Mouse (Mus musculus) hindbrain, embryonic 12.5 days (tissue): Measurements from ENCODE around the gene Fzr1. TPM values are rescaled to one million over a fixed set of nuclear protein-coding genes. Genes with fewer than 3 reads are reported as not detected.
A peak's percentile ranks its signal among the peaks of the same experiment; 100 is the strongest.

ENCODE experiments used
- ATAC-seq: fragments of 200-750 bp; cut with Nextera tagmentation; 2 replicates; pipeline ENCODE4 v1.8.0; 2017; ENCODE audit warnings: moderate TSS enrichment; ENCODE audit not compliant: low FRiP score
- H3K27ac ChIP-seq: fragments of 300-500 bp; sonication (generic); 2 replicates; pipeline ENCODE4 v1.5.1; 2016; ENCODE audit warnings: mild to moderate bottlenecking
- H3K27me3 ChIP-seq: fragments of 300-500 bp; sonication (generic); 2 replicates; pipeline ENCODE4 v1.6.1; 2016; ENCODE audit warnings: mild to moderate bottlenecking
- H3K36me3 ChIP-seq: fragments of 300-500 bp; sonication (generic); 2 replicates; pipeline ENCODE4 v1.6.1; 2016; ENCODE audit warnings: mild to moderate bottlenecking
- H3K4me1 ChIP-seq: fragments of 300-500 bp; sonication (generic); 2 replicates; pipeline ENCODE4 v1.6.1; 2016
- H3K4me2 ChIP-seq: fragments of 300-500 bp; sonication (generic); replicated peaks from 2 replicates; pipeline ENCODE4 v1.6.1; 2016; ENCODE audit warnings: mild to moderate bottlenecking
- H3K4me3 ChIP-seq: fragments of 300-500 bp; sonication (generic); 2 replicates; pipeline ENCODE4 v1.5.1; 2016; ENCODE audit warnings: mild to moderate bottlenecking
- H3K9ac ChIP-seq: fragments of 300-500 bp; sonication (generic); 2 replicates; pipeline ENCODE4 v1.6.1; 2016; ENCODE audit warnings: mild to moderate bottlenecking, moderate library complexity
- H3K9me3 ChIP-seq: fragments of 300-500 bp; sonication (generic); replicated peaks from 2 replicates; pipeline ENCODE4 v1.6.1; 2016; ENCODE audit warnings: mild to moderate bottlenecking
- WGBS: fragments of 180-500 bp; shearing (Covaris S2); methylation state at CpG from one replicate; pipeline ENCODE4 v1.1.7; 2016; 5-methylcytosine and 5-hydroxymethylcytosine counted together
- polyA plus RNA-seq: library from polyadenylated mRNA; unstranded; fragments of >200 nt; fragmentation: Nextera tagmentation; extraction: Ambion mirVana; gene quantifications from 2 replicates; pipeline ENCODE4 v1.2.1, GENCODE M21; 2016

Fzr1 gene
- polyA plus RNA-seq, 1 experiment from 2014 or later: 134 TPM

DNA sequence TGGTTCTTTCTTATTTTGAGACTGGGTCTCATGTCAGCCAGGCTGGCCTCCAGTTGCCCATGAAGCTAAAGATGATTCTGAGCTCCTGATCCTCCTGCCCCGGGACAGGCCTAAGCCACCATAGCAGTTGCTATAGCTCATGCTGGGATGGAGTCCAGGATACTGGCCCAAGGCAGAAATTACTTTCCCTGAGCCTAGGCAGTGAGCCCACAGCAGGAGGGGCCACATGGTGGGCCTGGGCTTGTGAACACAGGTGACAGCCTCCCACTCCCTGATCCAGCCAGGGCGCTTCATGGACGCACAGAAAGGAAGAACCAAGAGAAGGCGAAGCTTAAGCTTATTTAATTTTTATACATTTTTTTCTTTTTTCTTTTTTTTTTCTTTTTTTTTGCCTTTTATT, 17.5 kb upstream of the Fzr1 start:
- WGBS: 81% methylated on average over 4 of the region's 4 CpGs
- H3K4me1 ChIP-seq: peaks cover 53% of the 10 kb centered on the region

DNA sequence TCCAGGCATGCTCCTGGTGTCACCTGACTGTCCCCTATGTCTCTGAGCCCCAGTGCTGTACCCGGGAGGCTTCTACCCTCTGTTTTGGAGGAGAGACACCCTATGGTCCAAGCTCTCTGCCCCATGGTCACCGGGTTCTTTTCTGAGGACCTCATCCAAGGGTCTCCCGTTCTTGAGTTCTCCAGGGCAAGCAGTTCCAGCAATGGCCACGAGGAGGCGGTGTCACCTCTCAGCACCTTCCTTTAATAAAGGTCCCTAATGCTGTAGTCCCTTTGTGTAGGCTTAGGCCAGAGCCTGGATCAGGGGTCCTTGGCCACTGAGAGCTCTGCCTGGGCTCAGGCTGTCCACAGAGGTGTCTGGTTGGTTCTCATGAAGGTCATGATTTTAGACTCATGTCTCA, 16.8 kb upstream of the Fzr1 start:
- Histone ChIP-seq H3K36me3 (peaks cover 15% of the 10 kb centered on the region; the same call in 1 of the 2 replicates), H3K27ac (no peak overlapping the region), H3K9ac (0 out of 2 replicates have a peak overlapping the region, but pooled peaks have one; percentile 5), H3K4me3 (no peak overlapping the region), H3K9me3 (no peaks in the 10 kb centered on the region), H3K4me2 (no peak overlapping the region), H3K27me3 (peaks cover 8% of the 10 kb centered on the region; the same call in 1 of the 2 replicates), H3K4me1 (peaks cover 46% of the 10 kb centered on the region)
- 15% methylated on average over 5 of the region's 5 CpGs for WGBS
- ATAC-seq: no peak

More for the DNA sequence above, 17.5 kb upstream of the Fzr1 start:
- no peaks in the 10 kb centered on the region for H3K9me3 ChIP-seq
- no peak overlapping the region for H3K4me2 ChIP-seq
- no peak for ATAC-seq
- H3K27me3 ChIP-seq: peaks cover 8% of the 10 kb centered on the region; the same call in 1 of the 2 replicates
- no peak overlapping the region for H3K27ac ChIP-seq
- no peak overlapping the region for H3K4me3 ChIP-seq
- peaks cover 20% of the 10 kb centered on the region; the same call in 1 of the 2 replicates for H3K36me3 ChIP-seq
- H3K9ac ChIP-seq: no peak overlapping the region

GRCm38 (mm10) chr10:81393456-81394063, 15.2 kb upstream of the Fzr1 start:
- 9% methylated on average over 19 of the region's 19 CpGs for WGBS
- Histone ChIP-seq H3K36me3 (peaks cover 7% of the 10 kb centered on the region; the same call in 1 of the 2 replicates), H3K4me1 (peaks cover 36% of the 10 kb centered on the region), H3K9ac (peak overlapping the region; percentile 51), H3K27me3 (0 out of 2 replicates have a peak, but pooled peaks cover 5% of the 10 kb centered on the region), H3K9me3 (no peaks in the 10 kb centered on the region), H3K4me2 (peak overlapping the region; percentile 46), H3K27ac (peak overlapping the region; percentile 40; the same call in 1 of the 2 replicates), H3K4me3 (peak overlapping the region; percentile 7; the same call in 1 of the 2 replicates)
- no peak for ATAC-seq

DNA sequence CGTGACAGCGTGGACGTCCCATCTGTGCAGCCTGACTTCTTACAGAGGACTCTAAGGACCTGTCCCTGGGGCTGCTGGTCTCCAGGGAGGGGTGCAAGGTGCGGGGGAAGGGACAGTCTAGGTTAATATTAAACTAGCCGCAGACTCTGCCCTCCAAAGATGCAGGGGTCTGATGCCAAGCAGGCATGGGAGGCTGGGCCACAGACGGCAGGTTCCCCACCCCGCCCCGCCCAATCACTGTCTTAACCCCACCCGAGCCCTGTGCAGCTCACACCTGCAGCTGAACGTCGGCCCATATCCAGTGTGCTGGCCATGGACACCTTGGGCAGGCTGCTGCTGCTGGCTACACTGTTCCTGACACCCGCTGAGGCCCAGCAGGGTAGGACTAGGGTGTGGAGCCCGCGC, 14.5 kb upstream of the Fzr1 start, which contains the start of gene Smim24:
Gene Smim24 (plus strand): TSS at position 271 of the 405 bp plus-strand sequence.
- WGBS: 65% methylated on average over 14 of the region's 14 CpGs
- Histone ChIP-seq H3K4me3 (peak within 1 kb of the TSS; percentile 7; the same call in 1 of the 2 replicates), H3K4me1 (peaks cover 33% of the 10 kb centered on the region), H3K9me3 (no peaks in the 10 kb centered on the region), H3K27ac (peak within 1 kb of the TSS; percentile 40; the same call in 1 of the 2 replicates), H3K36me3 (peaks cover 15% of the 10 kb centered on the region), H3K4me2 (peak within 1 kb of the TSS; percentile 46), H3K27me3 (0 out of 2 replicates have a peak, but pooled peaks cover 5% of the 10 kb centered on the region), H3K9ac (peak within 1 kb of the TSS; percentile 51)
- no peak for ATAC-seq

DNA sequence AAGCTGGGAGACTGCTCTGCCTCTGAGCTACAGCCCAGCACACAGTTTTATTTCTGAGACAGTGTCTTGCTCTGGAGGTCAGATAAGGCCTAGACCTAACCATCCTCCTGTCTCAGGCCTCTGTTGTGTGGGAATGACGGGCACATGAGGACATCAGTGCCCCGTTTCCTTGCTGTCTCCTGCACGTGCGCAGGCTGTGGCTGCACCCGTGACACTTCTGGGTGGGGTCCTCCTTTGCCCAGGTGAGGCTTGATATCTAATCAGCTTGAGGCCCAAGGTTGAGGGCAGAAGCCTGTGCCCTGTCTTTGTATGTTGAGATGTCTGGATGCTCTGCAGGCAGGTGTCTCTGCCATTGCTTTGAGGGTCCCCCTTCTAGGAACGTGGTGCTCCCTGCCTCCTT, 14.0 kb upstream of the Fzr1 start:
- Histone ChIP-seq H3K36me3 (peaks cover 20% of the 10 kb centered on the region), H3K4me1 (peaks cover 29% of the 10 kb centered on the region), H3K27me3 (0 out of 2 replicates have a peak, but pooled peaks cover 1% of the 10 kb centered on the region), H3K4me2 (no peak overlapping the region), H3K4me3 (no peak overlapping the region), H3K27ac (no peak overlapping the region), H3K9me3 (no peaks in the 10 kb centered on the region), H3K9ac (no peak overlapping the region)
- no peak for ATAC-seq
- 85% methylated on average over 6 of the region's 6 CpGs for WGBS

DNA sequence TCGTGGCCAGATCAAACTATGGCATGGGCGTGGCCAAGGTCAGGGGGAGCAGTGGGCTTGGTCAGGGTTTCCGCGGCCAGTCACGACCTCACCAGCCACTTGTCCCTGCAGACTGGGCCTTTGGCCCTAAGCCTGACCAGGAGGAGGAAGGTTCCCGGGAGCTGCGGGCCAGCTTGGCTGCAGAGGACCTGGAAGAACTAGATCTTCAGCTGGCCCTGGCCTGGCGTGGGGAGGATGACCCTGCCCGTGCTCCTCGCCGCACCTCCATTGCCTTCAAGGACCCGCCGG, 12.3 kb upstream of the Fzr1 start:
- 89% methylated on average over 13 of the region's 13 CpGs for WGBS
- H3K9ac ChIP-seq: no peak overlapping the region
- no peak for ATAC-seq
- peaks cover 18% of the 10 kb centered on the region for H3K4me1 ChIP-seq
- no peak overlapping the region for H3K4me2 ChIP-seq
- H3K27ac ChIP-seq: no peak overlapping the region
- no peaks in the 10 kb centered on the region for H3K27me3 ChIP-seq
- H3K4me3 ChIP-seq: no peak overlapping the region
- H3K9me3 ChIP-seq: no peaks in the 10 kb centered on the region
- peaks cover 36% of the 10 kb centered on the region for H3K36me3 ChIP-seq

- Histone ChIP-seq H3K4me3 (no peak overlapping the region), H3K4me2 (no peak overlapping the region), H3K4me1 (peaks cover 24% of the 10 kb centered on the region), H3K9me3 (no peaks in the 10 kb centered on the region), H3K9ac (no peak overlapping the region), H3K36me3 (peaks cover 36% of the 10 kb centered on the region), H3K27ac (no peak overlapping the region), H3K27me3 (no peaks in the 10 kb centered on the region)
- ATAC-seq: peak; percentile 48
- whole genome bisulfite sequencing: 61% methylated on average over 23 of the region's 23 CpGs
These were observed 11.7 kb upstream of the Fzr1 start for GRCm38 (mm10) chr10:81389801-81390677.

DNA sequence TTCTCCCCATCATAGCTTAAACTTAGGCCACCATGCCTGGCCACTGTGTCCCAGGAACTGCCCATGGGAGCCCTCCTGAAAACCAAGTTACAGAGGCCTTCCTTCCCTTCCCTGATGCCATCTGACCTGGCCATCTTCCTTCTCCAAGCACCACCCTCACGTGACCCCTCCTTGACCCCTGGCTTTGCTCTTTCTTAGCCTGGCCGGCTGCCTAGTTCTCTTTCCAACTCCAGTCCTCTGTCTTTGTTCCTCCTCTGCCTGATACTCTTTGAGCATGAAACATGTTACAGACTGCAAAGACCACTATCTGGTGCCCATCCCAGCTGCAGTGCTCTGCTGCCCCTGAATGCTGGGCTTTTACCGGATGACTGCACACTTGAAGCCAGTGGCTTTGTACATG, 11.1 kb upstream of the Fzr1 start:
- Histone ChIP-seq H3K9ac (no peak overlapping the region), H3K4me2 (no peak overlapping the region), H3K9me3 (no peaks in the 10 kb centered on the region), H3K27ac (no peak overlapping the region), H3K27me3 (no peaks in the 10 kb centered on the region), H3K4me3 (no peak overlapping the region), H3K36me3 (peaks cover 36% of the 10 kb centered on the region), H3K4me1 (peaks cover 28% of the 10 kb centered on the region)
- 56% methylated on average over 3 of the region's 3 CpGs for WGBS
- no peak for ATAC-seq

DNA sequence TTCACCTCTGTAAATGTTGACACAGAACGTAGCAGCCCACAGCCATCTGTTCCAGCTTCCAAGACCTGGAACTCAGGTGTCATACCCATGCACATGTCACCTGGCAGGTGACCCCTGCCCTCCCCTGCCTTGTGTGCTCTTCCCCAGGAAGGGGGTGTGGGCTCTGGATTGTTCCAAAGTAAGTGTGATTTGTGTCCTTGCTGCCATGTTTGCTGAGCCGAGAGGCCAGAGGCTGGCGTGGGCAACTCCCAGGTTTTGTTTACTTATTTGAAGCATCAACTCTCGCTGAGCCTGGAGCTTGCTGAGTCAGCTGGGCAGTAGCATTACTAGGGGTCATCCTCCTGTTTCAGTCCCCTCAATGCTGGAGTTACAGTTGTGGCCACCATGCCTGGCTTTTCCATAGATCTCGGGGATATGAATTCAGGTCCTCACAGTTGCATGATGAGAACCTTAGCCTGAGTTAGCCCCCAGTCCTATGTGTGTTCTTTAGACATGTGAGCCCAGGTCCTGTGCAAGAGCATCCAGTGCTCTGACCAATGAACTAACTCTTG, 10.3 kb upstream of the Fzr1 start, which contains the start of gene Gm48552:
Gene Gm48552 (plus strand): TSS at position 501 of the 551 bp plus-strand sequence.
- WGBS: 90% methylated on average over 5 of the region's 5 CpGs
- Histone ChIP-seq H3K36me3 (peaks cover 36% of the 10 kb centered on the region), H3K27ac (no peak within 1 kb of the TSS), H3K27me3 (no peaks in the 10 kb centered on the region), H3K4me2 (no peak within 1 kb of the TSS), H3K9me3 (no peaks in the 10 kb centered on the region), H3K4me3 (no peak within 1 kb of the TSS), H3K4me1 (peaks cover 23% of the 10 kb centered on the region), H3K9ac (no peak within 1 kb of the TSS)
- ATAC-seq: no peak

GRCm38 (mm10) chr10:81387716-81388115, 9.4 kb upstream of the Fzr1 start:
- Histone ChIP-seq H3K9me3 (no peaks in the 10 kb centered on the region), H3K36me3 (peaks cover 36% of the 10 kb centered on the region), H3K4me1 (peaks cover 14% of the 10 kb centered on the region), H3K4me3 (no peak overlapping the region), H3K9ac (no peak overlapping the region), H3K27ac (no peak overlapping the region), H3K27me3 (no peaks in the 10 kb centered on the region), H3K4me2 (no peak overlapping the region)
- no peak for ATAC-seq
- WGBS: 95% methylated on average over 20 of the region's 20 CpGs

GRCm38 (mm10) chr10:81385603-81386306, 7.4 kb upstream of the Fzr1 start:
- Histone ChIP-seq H3K4me3 (peak overlapping the region; percentile 91; the same call in 1 of the 2 replicates), H3K9me3 (no peaks in the 10 kb centered on the region), H3K27ac (no peak overlapping the region), H3K27me3 (no peaks in the 10 kb centered on the region), H3K4me2 (peak overlapping the region; percentile 87), H3K36me3 (peaks cover 32% of the 10 kb centered on the region), H3K9ac (peak overlapping the region; percentile 79; the same call in 1 of the 2 replicates), H3K4me1 (peaks cover 15% of the 10 kb centered on the region)
- 81% methylated on average over 22 of the region's 22 CpGs for WGBS
- ATAC-seq: no peak
